Mouse (Mus musculus) heart, adult 2 months (tissue): ENCODE measurements around the gene Srprb.

Experiments used
- CTCF ChIP-seq: fragments of 200-600 bp; IDR thresholded peaks from 2 replicates; pipeline ENCODE4 v1.8.1; 2022; ENCODE audit warnings: antibody characterized with exemption, mild to moderate bottlenecking, moderate library complexity
- POLR2A ChIP-seq: fragments of 200-500 bp; IDR thresholded peaks from 2 replicates; pipeline ENCODE4 v1.6.1; 2011; ENCODE audit warnings: mild to moderate bottlenecking, low read depth, low read length, control low read depth; ENCODE audit not compliant: insufficient read depth

DNA sequence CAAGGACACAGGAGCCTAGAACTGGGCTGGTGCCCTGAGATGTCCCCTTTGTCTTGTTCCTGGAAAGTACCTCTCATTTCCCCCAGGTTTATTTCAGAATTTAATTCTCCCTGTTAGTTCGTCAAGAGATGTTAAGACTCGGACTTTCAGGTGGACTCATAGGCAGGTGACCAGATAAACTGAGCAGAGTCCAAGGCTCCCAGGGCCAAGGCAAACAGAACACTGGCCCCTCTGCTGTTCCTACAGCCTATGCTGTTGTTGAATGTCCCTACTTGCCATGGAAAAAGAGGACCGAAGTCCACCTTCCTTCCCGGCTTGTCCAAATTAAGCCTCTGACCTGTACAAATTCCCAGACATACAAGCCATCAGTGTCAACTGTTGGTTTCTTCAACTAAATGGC is 41.7 kb upstream of the Srprb start:
- TF ChIP-seq POLR2A, result no peak
- no peak for TF ChIP-seq CTCF
